Mouse (Mus musculus) stomach, adult 2 months (tissue): ENCODE results near the gene Map4. TPM values are rescaled to one million over a fixed set of nuclear protein-coding genes. Genes with fewer than 3 reads are reported as not detected.

ENCODE experiments used
- polyA plus RNA-seq: library from polyadenylated mRNA; depleted of rRNA; stranded (reverse); fragments of >200 nt; gene quantifications from 2 replicates; pipeline ENCODE4 v1.2.3, GENCODE M21; 2012; rRNA removed

Map4 gene
- polyA plus RNA-seq: 115 and 151 TPM in 2 replicates

DNA sequence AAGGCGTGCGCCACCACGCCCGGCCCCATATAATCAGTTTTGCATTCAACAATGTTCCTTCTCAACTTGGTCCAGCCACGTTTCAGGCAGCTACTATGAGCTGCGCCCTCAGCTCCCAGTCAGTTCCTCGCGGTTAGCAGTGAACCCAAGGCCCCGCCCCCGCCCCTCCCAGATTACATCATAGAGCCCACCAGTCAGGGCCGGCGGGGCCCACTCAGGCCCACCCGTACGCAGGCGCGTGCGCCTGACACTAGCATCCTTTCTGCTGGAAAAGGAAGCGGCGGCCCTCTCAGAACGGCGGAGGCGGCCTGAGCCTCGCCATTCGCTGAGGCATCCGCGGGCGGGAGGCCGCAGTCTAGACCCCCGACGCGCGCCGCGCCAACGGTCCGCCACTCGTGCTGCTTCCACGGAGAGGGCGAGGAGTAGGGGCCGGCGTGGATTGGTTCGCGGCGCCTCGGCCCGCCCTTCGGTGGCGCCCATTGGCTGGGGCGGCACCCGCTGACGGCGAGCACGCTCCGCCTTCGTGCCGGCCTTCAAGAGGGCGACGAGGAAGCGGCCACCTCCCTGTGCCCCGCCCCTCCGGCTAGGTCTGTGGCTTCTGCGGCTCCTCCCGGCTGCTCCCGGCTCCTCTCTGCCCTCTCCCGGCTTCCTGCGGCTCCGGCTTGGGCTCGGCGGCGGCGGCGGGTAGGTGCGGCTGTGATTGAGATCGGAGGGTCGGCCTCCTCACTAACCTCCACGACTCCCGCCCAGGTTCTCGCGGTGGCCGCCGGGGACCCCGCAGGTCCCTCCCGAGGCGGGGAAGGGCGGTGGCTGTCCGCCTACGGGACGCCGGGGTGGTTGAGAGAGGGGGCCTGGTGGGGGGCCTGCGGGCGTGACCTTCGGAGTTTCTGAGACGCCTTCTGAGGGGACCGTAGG, at the start of gene Map4:
Gene Map4 (plus strand): TSS at position 204 of the 915 bp plus-strand sequence.

DNA sequence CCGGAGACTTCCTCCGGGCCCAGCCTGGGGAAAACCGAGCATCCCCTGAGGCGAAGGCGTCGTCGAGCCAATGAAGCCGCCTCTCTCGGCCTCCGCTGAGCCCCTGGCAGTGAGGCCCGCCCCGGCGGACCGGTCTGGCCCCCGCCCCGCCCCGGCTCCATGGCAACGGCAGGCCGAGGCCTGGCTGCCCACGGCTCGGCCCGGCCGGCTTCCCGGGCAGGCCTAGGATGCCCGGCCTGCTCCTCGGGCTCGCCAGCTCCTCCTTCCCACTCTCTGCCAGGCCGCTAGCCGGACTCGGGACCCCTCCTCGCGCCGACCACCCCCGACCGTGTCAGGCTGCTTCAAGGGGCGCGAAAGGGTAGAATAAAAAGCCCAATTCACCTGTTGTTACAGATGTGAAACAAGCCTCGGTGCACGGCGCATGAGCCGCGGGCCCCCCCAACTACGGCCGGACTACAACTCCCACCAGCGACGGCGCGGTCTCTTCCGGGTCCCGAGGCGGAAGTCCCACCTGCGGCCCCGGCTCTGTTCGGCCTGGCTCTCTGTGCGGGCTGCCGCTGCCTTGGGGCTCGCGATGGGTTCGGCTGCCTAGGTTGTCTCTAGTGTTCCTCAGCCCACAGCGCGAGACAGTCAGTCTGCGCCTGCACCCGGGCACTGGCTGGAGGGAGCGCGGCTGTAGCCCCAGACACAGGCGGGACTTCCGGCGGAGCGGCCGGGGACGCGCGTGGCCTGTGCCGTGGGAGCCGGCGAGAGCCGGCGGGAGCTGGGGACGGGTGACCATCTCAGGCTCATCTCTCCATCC, 185.9 kb downstream of the Map4 start, which contains the start of gene Smarcc1:
Gene Smarcc1 (plus strand): TSS at position 732 of the 802 bp plus-strand sequence.

DNA sequence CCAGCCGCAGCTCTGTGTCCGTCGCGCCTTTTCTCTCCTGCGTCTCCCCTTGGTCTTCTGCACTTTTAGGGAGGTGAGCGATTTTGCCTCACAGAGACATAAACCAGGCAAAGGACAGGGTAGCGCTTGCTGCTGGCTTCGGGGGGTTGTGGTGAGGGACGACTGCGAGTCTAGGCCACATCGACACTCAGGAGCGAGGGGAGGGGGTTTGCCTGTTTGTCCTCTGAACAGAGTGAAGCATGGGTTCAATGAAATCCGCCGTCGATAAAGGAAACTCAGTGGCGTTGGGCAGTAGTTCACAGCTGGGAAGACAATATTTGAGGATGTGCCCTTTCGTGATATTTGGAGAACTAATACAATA, 186.5 kb downstream of the Map4 start, which contains the start of gene Dhx30:
Gene Dhx30 (minus strand): TSS at position 52 of the 361 bp plus-strand sequence.

Other genes with a start within 250 kb of the Map4 start
- not detected in 2 replicates for gene Fbxw18, start 228.8 kb upstream of the Map4 start, polyA plus RNA-seq
- gene Fbxw26, start 185.4 kb upstream of the Map4 start, polyA plus RNA-seq: not detected in 2 replicates
- gene Fbxw27, start 140.8 kb upstream of the Map4 start, polyA plus RNA-seq: not detected in 2 replicates
- gene Spink8, start 119.2 kb upstream of the Map4 start, polyA plus RNA-seq: 1.4 TPM in 1 of 2 replicates, not detected in the other
- 7.5 and 10.1 TPM in 2 replicates for gene Nme6, start 98.7 kb upstream of the Map4 start, polyA plus RNA-seq
- gene Camp, start 81.8 kb upstream of the Map4 start, polyA plus RNA-seq: not detected in 2 replicates
- 4.6 and 6.3 TPM in 2 replicates for gene Cdc25a, start 55.9 kb upstream of the Map4 start, polyA plus RNA-seq
- gene Smarcc1, start 186.2 kb downstream of the Map4 start, polyA plus RNA-seq: 7.0 and 7.8 TPM in 2 replicates
- 24.5 and 29.0 TPM in 2 replicates for gene Dhx30, start 186.4 kb downstream of the Map4 start, polyA plus RNA-seq